Mouse (Mus musculus) gonadal fat pad, adult 2 months (tissue): Measurements from ENCODE around the gene Myh9. TPM values are rescaled to one million over a fixed set of nuclear protein-coding genes. Genes with fewer than 3 reads are reported as not detected.

Experiments used
- DNase-seq: peaks from one replicate; pipeline ENCODE4 v3.0.0-alpha.2; 2012; ENCODE audit warnings: low read depth
- polyA plus RNA-seq: library from polyadenylated mRNA; depleted of rRNA; stranded (reverse); fragments of >200 nt; gene quantifications from 2 replicates; pipeline ENCODE4 v1.2.3, GENCODE M21; 2012

Myh9 gene
- polyA plus RNA-seq, 1 experiment: 68.6 TPM

DNA sequence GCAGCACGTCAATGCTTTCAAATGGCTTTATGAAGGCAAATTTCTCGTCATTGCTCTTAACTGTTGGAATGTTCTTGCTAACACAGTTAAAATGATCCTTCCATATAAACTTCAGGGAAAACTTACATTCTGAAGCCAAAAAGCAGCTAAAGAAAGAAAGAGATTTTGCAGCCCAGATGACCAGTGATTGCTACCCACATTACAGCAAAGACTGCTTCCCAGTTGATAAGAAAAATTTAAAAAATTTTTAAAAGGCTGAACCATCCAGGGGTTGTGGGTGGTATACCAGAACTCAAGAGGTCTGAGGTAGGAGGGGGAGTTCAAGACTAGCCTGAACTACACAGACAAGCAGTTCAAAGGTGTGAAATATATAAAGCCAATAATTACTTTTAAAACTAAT, 1.1 kb upstream of the Myh9 start:
- no peak for DNase-seq

GRCm38 (mm10) chr15:77841361-77842046, 471 bp downstream of the Myh9 start:
- DNase-seq: no peak

DNA sequence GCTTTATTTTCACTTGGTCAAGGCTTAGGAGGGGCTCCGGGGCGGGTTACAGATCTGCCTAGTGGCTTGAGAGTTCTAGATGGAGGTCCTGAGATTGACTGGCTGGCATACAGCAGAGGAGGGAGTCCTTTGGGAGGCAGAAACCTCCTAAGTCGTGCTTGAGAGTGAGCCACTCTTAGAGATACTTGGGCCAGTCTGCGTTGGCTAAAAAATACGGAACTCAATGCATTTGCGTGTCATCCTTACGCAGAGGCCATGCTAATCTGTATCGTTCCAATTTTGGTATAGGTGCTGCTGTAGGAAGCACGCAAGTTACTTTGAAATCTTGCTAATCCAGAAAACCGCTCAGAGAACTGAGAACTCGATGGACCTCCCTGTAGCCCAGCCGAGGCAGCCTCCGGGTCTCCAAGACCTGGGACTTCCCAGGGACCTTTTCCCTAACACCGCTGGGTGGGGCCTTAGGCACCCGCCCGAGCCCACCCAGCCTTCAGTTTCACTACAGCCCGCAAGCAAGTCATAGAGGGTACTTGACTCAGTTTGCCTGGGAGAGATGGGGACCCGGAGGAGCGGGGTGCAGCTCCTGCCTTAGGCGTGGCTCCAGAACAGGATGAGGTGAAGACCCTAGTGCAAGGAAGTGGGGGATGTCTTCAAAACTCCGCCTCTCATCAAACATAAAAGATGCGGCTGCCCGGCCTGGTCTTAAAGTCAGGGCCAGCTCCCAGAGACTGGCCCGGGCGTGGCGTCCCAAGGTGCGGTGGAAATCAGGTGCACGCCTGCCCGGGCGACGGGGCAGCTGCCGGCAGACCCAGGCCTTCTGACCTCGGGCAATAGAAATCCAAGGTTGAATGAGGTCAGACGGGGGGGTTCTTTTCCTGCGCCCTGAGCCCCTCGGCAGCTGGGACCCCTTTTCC, 1.3 kb downstream of the Myh9 start:
- no peak for DNase-seq

DNA sequence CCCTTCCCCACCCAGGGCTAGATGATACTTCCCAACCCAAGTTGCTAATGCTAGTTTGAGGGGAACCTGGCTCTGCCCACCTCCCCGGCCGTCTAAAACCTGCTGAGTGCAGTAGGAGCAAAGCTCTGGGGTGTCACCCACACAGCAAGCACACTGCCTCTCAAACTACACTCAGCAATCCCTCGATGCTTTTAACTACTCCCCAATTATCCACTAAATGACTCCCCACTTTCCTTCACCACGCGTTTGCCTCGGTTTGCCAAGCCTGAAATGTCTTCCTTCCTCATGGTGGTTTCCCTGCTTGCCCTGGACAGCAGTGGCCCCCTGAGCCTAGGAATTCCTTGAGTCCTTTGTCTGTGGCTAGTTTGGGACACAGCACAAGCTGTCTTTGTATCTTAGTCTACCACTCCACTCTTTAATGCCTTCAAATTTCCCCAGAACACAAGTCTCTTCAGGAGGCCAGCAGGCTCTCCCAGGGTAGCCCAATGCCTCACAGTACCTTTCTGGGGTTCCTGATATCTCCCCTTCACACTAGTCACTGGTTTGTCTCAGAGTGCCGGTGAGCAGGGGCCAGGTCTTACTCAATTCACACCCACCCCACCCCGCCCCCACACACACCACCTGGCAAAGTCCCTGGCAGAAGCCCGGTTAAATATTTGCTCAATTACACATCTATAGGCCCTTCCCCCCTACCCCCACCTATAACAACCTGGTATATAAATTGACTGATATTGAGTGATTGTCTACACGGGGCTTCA, 2.3 kb downstream of the Myh9 start:
- no peak for DNase-seq

DNA sequence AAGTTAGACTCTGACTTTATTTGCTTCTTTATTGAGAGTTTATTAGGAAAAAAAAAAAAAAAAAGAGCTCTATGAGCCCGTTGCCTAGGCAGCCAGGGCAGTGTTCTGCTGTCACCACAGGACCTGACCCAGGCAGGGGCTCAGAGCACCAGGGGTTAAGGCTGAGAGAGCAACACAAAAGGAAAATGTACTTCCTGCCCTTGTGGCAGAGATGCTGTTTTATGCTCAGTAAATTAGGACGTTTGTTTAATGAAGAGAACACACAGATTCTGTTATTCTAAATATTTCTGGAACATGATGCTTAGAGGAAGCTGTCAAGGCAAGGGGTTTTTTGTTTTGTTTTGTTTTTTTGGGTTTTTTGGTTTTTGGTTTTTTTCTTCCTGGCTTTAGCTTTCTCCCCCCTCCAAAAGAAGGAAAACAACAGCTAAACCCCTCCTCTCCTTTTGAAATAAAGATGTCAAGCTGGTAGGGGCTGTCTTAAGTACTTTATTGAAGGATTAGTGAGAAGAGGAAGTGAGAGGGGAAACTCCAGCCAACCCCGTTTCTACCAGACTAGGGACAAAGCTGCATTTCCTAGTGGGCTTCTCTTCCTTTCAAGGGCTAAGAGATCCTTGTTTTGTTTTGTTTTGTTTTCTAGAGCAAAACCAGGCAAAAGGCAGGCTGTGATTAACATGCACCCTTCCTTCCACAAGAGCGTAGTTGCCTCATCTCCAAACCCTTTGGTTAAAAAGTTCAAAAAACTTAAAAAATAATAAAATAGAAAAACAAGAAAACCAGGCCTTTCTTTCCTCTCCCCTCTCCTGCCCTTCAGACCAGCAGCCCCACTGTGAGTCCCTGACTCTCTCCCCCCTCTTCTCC, 3.2 kb downstream of the Myh9 start:
- no peak for DNase-seq

- DNase-seq: no peak
Measured at GRCm38 (mm10) chr15:77837444-77838117, 4.4 kb downstream of the Myh9 start.

GRCm38 (mm10) chr15:77836692-77837443, 5.1 kb downstream of the Myh9 start:
- no peak for DNase-seq

DNA sequence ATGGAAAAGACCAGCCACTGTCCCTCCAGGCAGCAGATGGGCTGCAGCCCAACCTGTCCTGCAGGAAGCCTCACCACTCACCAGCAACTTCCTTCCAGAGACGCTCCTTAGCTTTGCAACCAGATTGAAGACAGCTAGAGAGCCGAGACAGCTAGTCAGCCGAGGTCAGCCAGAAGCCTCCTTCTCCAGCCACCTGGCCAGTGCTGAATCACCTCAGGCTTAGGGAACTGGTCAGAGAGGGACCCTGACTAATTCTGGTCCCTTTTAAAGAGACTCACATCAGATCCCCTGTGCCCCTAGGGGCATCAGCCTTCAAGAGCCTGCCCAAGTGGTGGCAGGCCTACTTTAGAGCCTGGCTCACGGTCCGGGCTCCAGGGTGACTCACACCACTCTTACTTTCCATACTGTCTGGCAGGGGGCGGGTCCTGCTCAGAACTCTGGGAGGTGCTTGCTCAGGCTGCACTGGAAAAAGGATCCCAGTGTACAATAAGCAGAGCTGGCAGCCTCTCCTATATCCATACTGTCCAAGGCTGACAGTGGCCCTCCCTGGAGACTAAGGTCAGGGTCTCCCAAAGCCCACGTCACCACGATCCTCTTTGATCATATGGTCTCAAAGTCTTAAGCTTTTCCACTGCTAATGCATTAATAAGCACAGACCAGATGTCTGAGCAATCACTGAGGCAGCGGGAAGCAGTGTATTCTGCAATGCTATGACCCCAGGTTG, 5.9 kb downstream of the Myh9 start:
- DNase-seq: no peak

- no peak for DNase-seq
Measured at GRCm38 (mm10) chr15:77834336-77835268, 7.4 kb downstream of the Myh9 start.

- no peak for DNase-seq
Measured at GRCm38 (mm10) chr15:77833731-77834130, 8.2 kb downstream of the Myh9 start.

DNA sequence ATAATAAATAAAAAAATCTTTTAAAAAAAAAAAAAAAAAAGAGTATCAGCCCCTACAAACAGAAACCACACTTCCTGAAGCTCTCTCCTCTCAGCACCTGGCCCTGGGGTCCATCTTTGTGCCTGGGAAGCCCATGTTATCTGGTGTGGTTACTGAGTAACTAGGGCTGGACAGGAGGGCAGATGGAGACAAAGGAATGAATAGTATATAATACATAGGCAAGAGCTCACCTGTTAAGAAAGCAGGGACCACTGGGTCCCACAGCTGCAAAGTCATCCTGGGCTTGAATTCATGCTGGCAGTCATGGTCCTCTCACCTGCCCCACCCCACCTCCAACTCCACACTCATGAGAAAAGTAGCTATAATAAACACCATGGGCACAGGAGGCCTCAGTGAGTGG, 8.9 kb downstream of the Myh9 start:
- no peak for DNase-seq

- no peak for DNase-seq
Measured at GRCm38 (mm10) chr15:77832458-77832904, 9.5 kb downstream of the Myh9 start.

GRCm38 (mm10) chr15:77831754-77832457, 10.1 kb downstream of the Myh9 start:
- DNase-seq: no peak

GRCm38 (mm10) chr15:77831138-77831579, 10.8 kb downstream of the Myh9 start:
- DNase-seq: no peak

- DNase-seq: no peak
Measured at GRCm38 (mm10) chr15:77830481-77831137, 11.4 kb downstream of the Myh9 start.

- DNase-seq: no peak
Measured at GRCm38 (mm10) chr15:77829542-77829941, 12.4 kb downstream of the Myh9 start.

DNA sequence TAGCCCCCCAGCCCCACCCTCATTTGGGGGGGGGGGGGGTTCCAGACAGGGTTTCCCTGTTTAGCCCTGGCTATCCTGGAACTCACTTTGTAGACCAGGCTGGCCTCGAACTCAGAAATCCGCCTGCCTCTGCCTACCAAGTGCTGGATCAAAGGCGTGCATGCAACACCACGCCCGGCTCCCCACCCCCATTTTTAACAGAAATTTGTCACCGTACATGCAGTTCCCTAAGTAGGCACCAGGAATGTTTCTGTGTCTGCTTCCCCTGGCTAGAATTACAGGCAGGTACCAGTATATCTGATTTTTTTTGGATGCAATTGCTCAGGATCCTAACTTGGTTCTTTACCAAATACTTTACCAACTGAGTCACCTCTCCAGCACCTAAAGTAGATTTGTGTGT, 13.1 kb downstream of the Myh9 start:
- DNase-seq: no peak
